Mouse (Mus musculus): Measurements from ENCODE around the gene Cavin4. TPM values are rescaled to one million over a fixed set of nuclear protein-coding genes. Genes with fewer than 3 reads are reported as not detected.

The Cavin4 gene
- 7.3 and 27.7 TPM in 2 replicates for polyA plus RNA-seq (2015; fragmentation: Nextera tagmentation; extraction: Ambion mirVana)

GRCm38 (mm10) chr4:48663271-48663670 is at the start of gene Cavin4:
Gene Cavin4 (plus strand): TSS chr4:48663514.
- Histone ChIP-seq H3K4me3 (no peak within 1 kb of the TSS), H3K27me3 (no peaks in the 10 kb centered on the region), H3K36me3 (peaks cover 29% of the 10 kb centered on the region), H3K4me2 (no peak within 1 kb of the TSS), H3K9ac (no peak within 1 kb of the TSS), H3K27ac (no peak within 1 kb of the TSS), H3K9me3 (no peaks in the 10 kb centered on the region), H3K4me1 (no peaks in the 10 kb centered on the region)
- WGBS, result 60% methylated on average over 10 of the region's 10 CpGs
- no peak for ATAC-seq (ENCODE audit: insufficient number of reproducible peaks, low FRiP score, low TSS enrichment, low read depth)

GRCm38 (mm10) chr4:48615483-48615882 is 47.8 kb upstream of the Cavin4 start:
- Histone ChIP-seq H3K4me2 (no peak overlapping the region), H3K4me3 (no peak overlapping the region), H3K9ac (no peak overlapping the region), H3K36me3 (peaks cover 10% of the 10 kb centered on the region; the same call in 1 of the 2 replicates), H3K9me3 (no peaks in the 10 kb centered on the region), H3K4me1 (no peaks in the 10 kb centered on the region), H3K27me3 (no peaks in the 10 kb centered on the region), H3K27ac (no peak overlapping the region)
- no peak for ATAC-seq (ENCODE audit: insufficient number of reproducible peaks, low FRiP score, low TSS enrichment, low read depth)
- 79% methylated on average over 4 of the region's 4 CpGs for WGBS

GRCm38 (mm10) chr4:48617201-48617600 is 46.1 kb upstream of the Cavin4 start:
- no peak overlapping the region for H3K4me3 ChIP-seq
- no peaks in the 10 kb centered on the region for H3K9me3 ChIP-seq
- WGBS, result 95% methylated on average over 15 of the region's 15 CpGs

GRCm38 (mm10) chr4:48620121-48620520 is 43.2 kb upstream of the Cavin4 start:
- 88% methylated on average over 6 of the region's 6 CpGs for WGBS
- Histone ChIP-seq H3K27ac (no peak overlapping the region), H3K36me3 (peaks cover 5% of the 10 kb centered on the region; the same call in 1 of the 2 replicates), H3K4me3 (no peak overlapping the region), H3K4me2 (no peak overlapping the region), H3K9ac (no peak overlapping the region), H3K4me1 (no peaks in the 10 kb centered on the region), H3K9me3 (no peaks in the 10 kb centered on the region), H3K27me3 (no peaks in the 10 kb centered on the region)
- ATAC-seq (ENCODE audit: insufficient number of reproducible peaks, low FRiP score, low TSS enrichment, low read depth), result no peak

More at GRCm38 (mm10) chr4:48617201-48617600, 46.1 kb upstream of the Cavin4 start:
- H3K4me1 ChIP-seq, result no peaks in the 10 kb centered on the region
- H3K27ac ChIP-seq, result no peak overlapping the region
- H3K4me2 ChIP-seq, result no peak overlapping the region
- ATAC-seq (ENCODE audit: insufficient number of reproducible peaks, low FRiP score, low TSS enrichment, low read depth), result no peak
- H3K27me3 ChIP-seq, result no peaks in the 10 kb centered on the region
- no peak overlapping the region for H3K9ac ChIP-seq
- H3K36me3 ChIP-seq, result peaks cover 5% of the 10 kb centered on the region; the same call in 1 of the 2 replicates

- ATAC-seq (ENCODE audit: insufficient number of reproducible peaks, low FRiP score, low TSS enrichment, low read depth), result no peak
- peaks cover 5% of the 10 kb centered on the region; the same call in 1 of the 2 replicates for H3K36me3 ChIP-seq
- H3K4me1 ChIP-seq, result no peaks in the 10 kb centered on the region; the same call in 1 of the 2 replicates
- H3K27me3 ChIP-seq, result no peaks in the 10 kb centered on the region
- no peak overlapping the region for H3K4me3 ChIP-seq
- H3K9me3 ChIP-seq, result no peaks in the 10 kb centered on the region
- H3K27ac ChIP-seq, result no peak overlapping the region
- no peak overlapping the region for H3K4me2 ChIP-seq
- no peak overlapping the region for H3K9ac ChIP-seq
- 89% methylated on average over 6 of the region's 6 CpGs for WGBS
These were observed 41.1 kb upstream of the Cavin4 start for GRCm38 (mm10) chr4:48622246-48622645.

- Histone ChIP-seq H3K27ac (no peak overlapping the region), H3K36me3 (0 out of 2 replicates have a peak, but pooled peaks cover 5% of the 10 kb centered on the region), H3K4me2 (no peak overlapping the region), H3K4me1 (no peaks in the 10 kb centered on the region; the same call in 1 of the 2 replicates), H3K4me3 (no peak overlapping the region), H3K9ac (no peak overlapping the region), H3K9me3 (no peaks in the 10 kb centered on the region), H3K27me3 (no peaks in the 10 kb centered on the region)
- no peak for ATAC-seq (ENCODE audit: insufficient number of reproducible peaks, low FRiP score, low TSS enrichment, low read depth)
- 88% methylated on average over 7 of the region's 7 CpGs for WGBS
These were observed 40.4 kb upstream of the Cavin4 start for GRCm38 (mm10) chr4:48622946-48623345.

GRCm38 (mm10) chr4:48624961-48625360 is 38.4 kb upstream of the Cavin4 start:
- no peak for ATAC-seq (ENCODE audit: insufficient number of reproducible peaks, low FRiP score, low TSS enrichment, low read depth)
- Histone ChIP-seq H3K27ac (no peak overlapping the region), H3K9me3 (no peaks in the 10 kb centered on the region), H3K4me1 (no peaks in the 10 kb centered on the region; the same call in 1 of the 2 replicates), H3K4me2 (no peak overlapping the region), H3K27me3 (no peaks in the 10 kb centered on the region), H3K9ac (no peak overlapping the region), H3K4me3 (no peak overlapping the region), H3K36me3 (0 out of 2 replicates have a peak, but pooled peaks cover 19% of the 10 kb centered on the region)
- 85% methylated on average over 6 of the region's 6 CpGs for WGBS

GRCm38 (mm10) chr4:48625836-48626235 is 37.5 kb upstream of the Cavin4 start:
- no peak overlapping the region for H3K27ac ChIP-seq
- H3K4me3 ChIP-seq, result no peak overlapping the region
- no peak overlapping the region for H3K9ac ChIP-seq
- H3K4me1 ChIP-seq, result no peaks in the 10 kb centered on the region; the same call in 1 of the 2 replicates
- H3K4me2 ChIP-seq, result no peak overlapping the region
- 49% methylated on average over 9 of the region's 9 CpGs for WGBS
- H3K9me3 ChIP-seq, result no peaks in the 10 kb centered on the region
- H3K36me3 ChIP-seq, result 0 out of 2 replicates have a peak, but pooled peaks cover 19% of the 10 kb centered on the region
- no peak for ATAC-seq (ENCODE audit: insufficient number of reproducible peaks, low FRiP score, low TSS enrichment, low read depth)
- H3K27me3 ChIP-seq, result no peaks in the 10 kb centered on the region

- no peaks in the 10 kb centered on the region; the same call in 1 of the 2 replicates for H3K4me1 ChIP-seq
- H3K9me3 ChIP-seq, result no peaks in the 10 kb centered on the region
- no peak overlapping the region for H3K27ac ChIP-seq
- no peak for ATAC-seq (ENCODE audit: insufficient number of reproducible peaks, low FRiP score, low TSS enrichment, low read depth)
- H3K36me3 ChIP-seq, result 0 out of 2 replicates have a peak, but pooled peaks cover 20% of the 10 kb centered on the region
- no peak overlapping the region for H3K9ac ChIP-seq
- H3K4me3 ChIP-seq, result no peak overlapping the region
- WGBS, result 96% methylated on average over 13 of the region's 13 CpGs
- H3K4me2 ChIP-seq, result no peak overlapping the region
- H3K27me3 ChIP-seq, result no peaks in the 10 kb centered on the region
These were observed 33.9 kb upstream of the Cavin4 start for GRCm38 (mm10) chr4:48629445-48629844.

- no peaks in the 10 kb centered on the region for H3K9me3 ChIP-seq
- no peak overlapping the region for H3K27ac ChIP-seq
- no peaks in the 10 kb centered on the region for H3K27me3 ChIP-seq
- H3K4me1 ChIP-seq, result no peaks in the 10 kb centered on the region
- 69% methylated on average over 6 of the region's 6 CpGs for WGBS
- no peak overlapping the region for H3K9ac ChIP-seq
- H3K36me3 ChIP-seq, result peaks cover 27% of the 10 kb centered on the region; the same call in 1 of the 2 replicates
- H3K4me3 ChIP-seq, result no peak overlapping the region
- no peak overlapping the region for H3K4me2 ChIP-seq
- ATAC-seq (ENCODE audit: insufficient number of reproducible peaks, low FRiP score, low TSS enrichment, low read depth), result no peak
These were observed 29.8 kb upstream of the Cavin4 start for GRCm38 (mm10) chr4:48633529-48633928.

- 79% methylated on average over 2 of the region's 2 CpGs for WGBS
- no peaks in the 10 kb centered on the region for H3K4me1 ChIP-seq
- H3K27me3 ChIP-seq, result no peaks in the 10 kb centered on the region
- no peak overlapping the region for H3K9ac ChIP-seq
- H3K27ac ChIP-seq, result no peak overlapping the region
- H3K9me3 ChIP-seq, result no peaks in the 10 kb centered on the region
- no peak overlapping the region for H3K4me3 ChIP-seq
- H3K4me2 ChIP-seq, result no peak overlapping the region
- H3K36me3 ChIP-seq, result peaks cover 25% of the 10 kb centered on the region; the same call in 1 of the 2 replicates
- no peak for ATAC-seq (ENCODE audit: insufficient number of reproducible peaks, low FRiP score, low TSS enrichment, low read depth)
These were observed 29.3 kb upstream of the Cavin4 start for GRCm38 (mm10) chr4:48634058-48634457.

- H3K27me3 ChIP-seq, result no peaks in the 10 kb centered on the region
- no peak for ATAC-seq (ENCODE audit: insufficient number of reproducible peaks, low FRiP score, low TSS enrichment, low read depth)
- no peak overlapping the region for H3K9ac ChIP-seq
- H3K4me1 ChIP-seq, result no peaks in the 10 kb centered on the region
- H3K9me3 ChIP-seq, result no peaks in the 10 kb centered on the region
- peaks cover 27% of the 10 kb centered on the region; the same call in 1 of the 2 replicates for H3K36me3 ChIP-seq
- 88% methylated on average over 13 of the region's 13 CpGs for WGBS
- H3K4me2 ChIP-seq, result no peak overlapping the region
- no peak overlapping the region for H3K27ac ChIP-seq
- H3K4me3 ChIP-seq, result no peak overlapping the region
These were observed 26.5 kb upstream of the Cavin4 start for GRCm38 (mm10) chr4:48636831-48637230.

All from limb, embryonic 15.5 days (tissue).